Mouse (Mus musculus) brain, adult 2 months (tissue): ENCODE results near the gene Il4.
A peak's percentile ranks its signal among the peaks of the same experiment; 100 is the strongest.

Experiments
- DNase-seq: peaks from one replicate; pipeline ENCODE4 v3.0.0; 2011; ENCODE audit warnings: low read depth, low spot score

Il4 gene

GRCm38 (mm10) chr11:53624124-53624523 is 5.7 kb upstream of the Il4 start:
- no peak for DNase-seq

- no peak for DNase-seq
These were observed 5.1 kb upstream of the Il4 start for GRCm38 (mm10) chr11:53623573-53623972.

GRCm38 (mm10) chr11:53622440-53622806 is 4.0 kb upstream of the Il4 start:
- DNase-seq, result no peak

- no peak for DNase-seq
These were observed 3.3 kb upstream of the Il4 start for GRCm38 (mm10) chr11:53621582-53622439.

- no peak for DNase-seq
These were observed 1.6 kb upstream of the Il4 start for GRCm38 (mm10) chr11:53620094-53620493.

- DNase-seq, result no peak
These were observed 959 bp upstream of the Il4 start for GRCm38 (mm10) chr11:53619428-53619827.

GRCm38 (mm10) chr11:53617562-53618109 is 833 bp downstream of the Il4 start:
- no peak for DNase-seq

GRCm38 (mm10) chr11:53616748-53617558 is 1.5 kb downstream of the Il4 start:
- DNase-seq, result no peak

- DNase-seq, result no peak
These were observed 2.9 kb downstream of the Il4 start for GRCm38 (mm10) chr11:53615575-53615974.

- no peak for DNase-seq
These were observed 3.3 kb downstream of the Il4 start for GRCm38 (mm10) chr11:53615172-53615571.

- DNase-seq, result no peak
These were observed 8.8 kb downstream of the Il4 start for GRCm38 (mm10) chr11:53609672-53610071.

GRCm38 (mm10) chr11:53609231-53609630 is 9.2 kb downstream of the Il4 start:
- DNase-seq, result no peak

GRCm38 (mm10) chr11:53605609-53606008 is 12.9 kb downstream of the Il4 start:
- no peak for DNase-seq

GRCm38 (mm10) chr11:53604983-53605382 is 13.5 kb downstream of the Il4 start:
- DNase-seq, result no peak

- no peak for DNase-seq
These were observed 27.4 kb downstream of the Il4 start for GRCm38 (mm10) chr11:53591116-53591515.

- peak; percentile 52 for DNase-seq
These were observed 28.1 kb downstream of the Il4 start for GRCm38 (mm10) chr11:53590368-53590768.

- no peak for DNase-seq
These were observed 30.2 kb downstream of the Il4 start for GRCm38 (mm10) chr11:53588279-53588678.

GRCm38 (mm10) chr11:53585510-53585909 is 33.0 kb downstream of the Il4 start:
- DNase-seq, result peak; percentile 13

GRCm38 (mm10) chr11:53584849-53585248 is 33.6 kb downstream of the Il4 start:
- peak; percentile 71 for DNase-seq

- DNase-seq, result peak; percentile 54
These were observed 35.3 kb downstream of the Il4 start for GRCm38 (mm10) chr11:53583151-53583550.

- no peak for DNase-seq
These were observed 37.9 kb downstream of the Il4 start for GRCm38 (mm10) chr11:53580562-53580961.

- peak; percentile 97 for DNase-seq
These were observed 51.0 kb downstream of the Il4 start, which contains the start of gene Kif3a for GRCm38 (mm10) chr11:53567224-53568014. TSS of gene Kif3a (plus strand) at chr11:53567379.
